Mouse (Mus musculus) lung, postnatal 0 days (tissue): Measurements from ENCODE around the gene B130006D01Rik.

ENCODE experiments used
- CTCF ChIP-seq: IDR thresholded peaks from 2 replicates; pipeline ENCODE4 v1.5.1; 2016; ENCODE audit warnings: antibody characterized with exemption, mild to moderate bottlenecking
- EP300 ChIP-seq: IDR thresholded peaks from 2 replicates; pipeline ENCODE4 v1.6.1; 2016; ENCODE audit warnings: antibody characterized with exemption, mild to moderate bottlenecking, control low read depth

DNA sequence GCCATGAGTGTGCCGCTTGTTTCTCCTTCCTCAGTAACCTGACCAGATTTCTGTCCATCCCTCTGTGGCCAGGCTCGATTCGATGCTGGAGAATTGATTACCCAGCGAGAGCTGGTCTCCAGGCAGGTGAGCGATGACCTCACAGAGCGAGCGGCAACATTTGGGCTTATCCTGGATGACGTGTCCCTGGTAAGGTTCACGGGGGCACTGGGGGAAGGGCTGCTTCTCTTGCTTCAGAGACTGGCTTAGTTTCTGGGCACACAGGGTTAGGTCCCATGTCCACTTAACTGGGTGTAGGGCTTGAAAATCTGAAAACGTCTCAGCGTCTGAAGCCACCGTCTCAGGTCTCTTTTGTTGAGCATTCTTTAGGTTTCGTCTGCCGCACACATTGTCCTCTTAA, 47.9 kb upstream of the B130006D01Rik start:
- TF ChIP-seq CTCF (no peak), EP300 (no peak)
